Mouse (Mus musculus) layer of hippocampus, adult 9-10 months (tissue): ENCODE results near the gene Prr15l.

Experiments used
- DNase-seq: peaks from one replicate; pipeline ENCODE4 v3.0.0; 2022; ENCODE audit warnings: low spot score

Gene Prr15l

GRCm38 (mm10) chr11:96976911-96977591, 49.1 kb downstream of the Prr15l start:
- DNase-seq: no peak

- DNase-seq: peak; percentile 100
Measured at GRCm38 (mm10) chr11:96977606-96978400, 49.9 kb downstream of the Prr15l start.

- DNase-seq: no peak
Measured at GRCm38 (mm10) chr11:96978401-96979246, 50.7 kb downstream of the Prr15l start.

- no peak for DNase-seq
Measured at GRCm38 (mm10) chr11:96979329-96979728, 51.4 kb downstream of the Prr15l start.

- DNase-seq: no peak
Measured at GRCm38 (mm10) chr11:96980021-96980420, 52.1 kb downstream of the Prr15l start.

GRCm38 (mm10) chr11:96981461-96981860, 53.6 kb downstream of the Prr15l start:
- DNase-seq: no peak

GRCm38 (mm10) chr11:96982355-96982754, 54.5 kb downstream of the Prr15l start:
- DNase-seq: peak; percentile 76

GRCm38 (mm10) chr11:96982859-96983258, 55.0 kb downstream of the Prr15l start, which contains the start of gene Sp2:
Gene Sp2, minus strand, starts transcription at chr11:96982959.
- no peak for DNase-seq

- DNase-seq: no peak
Measured at GRCm38 (mm10) chr11:96984903-96985302, 57.0 kb downstream of the Prr15l start.

- DNase-seq: no peak
Measured at GRCm38 (mm10) chr11:96986463-96986862, 58.6 kb downstream of the Prr15l start.
